Mouse (Mus musculus) gastrocnemius, postnatal 14 days (tissue): ENCODE results near the gene Runx1. TPM values are rescaled to one million over a fixed set of nuclear protein-coding genes. Genes with fewer than 3 reads are reported as not detected.

Source experiments
- DNase-seq: peaks from one replicate; pipeline ENCODE4 v3.0.0; 2021; ENCODE audit warnings: mixed read lengths
- intact Hi-C: fragments of 180-260 bp; cut with DNase I; formaldehyde crosslinking; loops from one replicate; pipeline ENCODE4 v1.15.1; 2025; ENCODE audit warnings: low total_unique reads
- total RNA-seq, 2 experiments: library from RNA; stranded (reverse); gene quantifications; 2 replicates each; pipeline ENCODE4 v1.2.3; 2021

The Runx1 gene
- total RNA-seq, 2 experiments from 2014 or later, result 3.8 to 5.3 TPM

- intact Hi-C loops, result loop anchor here (10.0 kb wide), 1 partner anchor 902 kb away; no protein-coding TSS in a partner anchor
- no peak for DNase-seq
Observed at GRCm38 (mm10) chr16:92552858-92553257, 273.1 kb downstream of the Runx1 start.

- DNase-seq, result no peak
- intact Hi-C loops, result loop anchor here (10.0 kb wide), 1 partner anchor 903 kb away; no protein-coding TSS in a partner anchor
Observed at GRCm38 (mm10) chr16:92552106-92552382, 273.9 kb downstream of the Runx1 start.
